Mouse (Mus musculus) ES-E14 (cell line): ENCODE results near the gene Myo1b. TPM values are rescaled to one million over a fixed set of nuclear protein-coding genes. Genes with fewer than 3 reads are reported as not detected.

Experiments used
- DNase-seq: peaks from one replicate; pipeline ENCODE4 v3.0.0-alpha.2; 2013; ENCODE audit warnings: low read depth, low spot score
- H3K27ac ChIP-seq: 2 replicates; pipeline ENCODE4 v1.5.1; 2012; ENCODE audit warnings: low read depth, mild to moderate bottlenecking, low read length, moderate library complexity, mixed read lengths; ENCODE audit not compliant: poor library complexity, insufficient read depth, severe bottlenecking
- H3K36me3 ChIP-seq: 2 replicates; pipeline ENCODE4 v1.6.1; 2012; ENCODE audit warnings: mild to moderate bottlenecking, low read length, moderate library complexity, mixed read lengths; ENCODE audit not compliant: control insufficient read depth, poor library complexity, insufficient read depth, severe bottlenecking
- H3K4me1 ChIP-seq, 2 experiments: fragments of 150-350 bp in 1 of 2; sonication (generic) in 1 of 2; 2 replicates each; pipeline ENCODE4 v1.6.1; 2012; ENCODE audit warnings: low read length in 2 of 2, mild to moderate bottlenecking in 1 of 2, mixed read lengths in 1 of 2; ENCODE audit not compliant: control insufficient read depth in 2 of 2, insufficient read depth in 2 of 2, poor library complexity in 1 of 2
- H3K4me3 ChIP-seq, 2 experiments: fragments of 150-350 bp in 1 of 2; sonication (generic) in 1 of 2; 2 replicates each; pipeline ENCODE4 v1.5.1; 2012; ENCODE audit warnings: low read length in 2 of 2, low read depth in 1 of 2, mild to moderate bottlenecking in 1 of 2, mixed read lengths in 1 of 2; ENCODE audit not compliant: insufficient read depth in 1 of 2, poor library complexity in 1 of 2, severe bottlenecking in 1 of 2
- H3K9ac ChIP-seq: 2 replicates; pipeline ENCODE4 v1.6.1; 2012; ENCODE audit warnings: low read depth, mild to moderate bottlenecking, low read length, mixed read lengths; ENCODE audit not compliant: poor library complexity, insufficient read depth, severe bottlenecking
- H3K9me3 ChIP-seq: fragments of 150-350 bp; sonication (generic); 2 replicates; pipeline ENCODE4 v1.6.1; 2012; ENCODE audit warnings: low read depth, mild to moderate bottlenecking, low read length; ENCODE audit not compliant: control insufficient read depth, insufficient read depth
- CHD2 ChIP-seq: IDR thresholded peaks from 2 replicates; pipeline ENCODE4 v1.6.1; 2014; ENCODE audit warnings: mild to moderate bottlenecking, low read depth, low read length, inconsistent platforms
- HCFC1 ChIP-seq: IDR thresholded peaks from 2 replicates; pipeline ENCODE4 v1.6.1; 2012; ENCODE audit warnings: low read length, inconsistent platforms, borderline replicate concordance; ENCODE audit not compliant: insufficient read depth
- MAFK ChIP-seq: IDR thresholded peaks from 2 replicates; pipeline ENCODE4 v1.6.1; 2014; ENCODE audit warnings: mild to moderate bottlenecking, low read depth, low read length, inconsistent platforms; ENCODE audit not compliant: insufficient read depth
- ZC3H11A ChIP-seq: IDR thresholded peaks from 2 replicates; pipeline ENCODE4 v1.6.1; 2012; ENCODE audit warnings: low read depth, mild to moderate bottlenecking, inconsistent platforms, low read length, borderline replicate concordance
- ZNF384 ChIP-seq: IDR thresholded peaks from 2 replicates; pipeline ENCODE4 v1.6.1; 2012; ENCODE audit warnings: low read depth, low read length, inconsistent platforms
- in situ Hi-C, 2 experiments: fragments of 600-800 bp; cut with MboI; formaldehyde crosslinking; loops; one replicate each; pipeline ENCODE4 v1.15.1; 2025; ENCODE audit warnings: low sequenced_read_pairs in 2 of 2, inconsistent platforms in 1 of 2; ENCODE audit not compliant: unreplicated experiment in 2 of 2
- total RNA-seq: library from RNA; depleted of rRNA; stranded (reverse); fragments of 300-350 nt; gene quantifications from 2 replicates; pipeline ENCODE4 v1.2.3, GENCODE M21; 2012

Myo1b gene
- total RNA-seq, 1 experiment, result 26.0 TPM

DNA sequence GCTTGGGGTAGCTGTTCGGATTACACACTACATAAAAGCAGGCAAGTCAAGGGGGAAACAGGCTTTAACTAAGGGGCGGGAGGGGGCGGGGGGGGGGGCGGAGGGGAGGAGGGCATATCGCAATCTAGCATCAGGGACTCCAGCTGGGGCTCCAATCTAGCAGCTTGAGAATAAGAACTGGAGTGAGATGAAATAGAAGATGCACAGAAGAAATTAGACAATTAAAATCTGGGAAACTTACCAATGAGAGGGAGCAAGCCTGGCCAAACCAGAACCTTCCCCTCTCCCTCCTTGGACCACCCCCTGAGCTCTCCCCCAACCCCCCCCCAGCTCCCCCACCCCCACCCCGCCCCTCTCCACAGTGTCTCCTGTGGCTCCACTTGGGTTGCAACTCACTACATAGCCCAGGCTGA lies 18.7 kb downstream of the Myo1b start:
- in situ Hi-C loops, result no loop called here
- DNase-seq, result no peak
- H3K9ac ChIP-seq, result no peak overlapping the region
- no peak overlapping the region for H3K27ac ChIP-seq
- no peaks in the 10 kb centered on the region for H3K9me3 ChIP-seq
- no peaks in the 10 kb centered on the region for H3K36me3 ChIP-seq
- peaks cover 0 to 4% of the 10 kb centered on the region in 2 experiments; a peak in 2 of 4 replicates for H3K4me1 ChIP-seq
- TF ChIP-seq ZNF384, result no peak
- no peak for TF ChIP-seq CHD2
- no peak for TF ChIP-seq ZC3H11A
- no peak for TF ChIP-seq MAFK
- no peak for TF ChIP-seq HCFC1
- H3K4me3 ChIP-seq, result no peak overlapping the region

- in situ Hi-C loops, result no loop called here
Measured at GRCm38 (mm10) chr1:51895961-51896360, 19.9 kb downstream of the Myo1b start.

GRCm38 (mm10) chr1:51894721-51895120 lies 21.1 kb downstream of the Myo1b start:
- Histone ChIP-seq H3K36me3 (no peaks in the 10 kb centered on the region), H3K27ac (no peak overlapping the region), H3K9ac (no peak overlapping the region), H3K4me1 (peaks cover 0 to 4% of the 10 kb centered on the region in 2 experiments; a peak in 2 of 4 replicates), H3K9me3 (no peaks in the 10 kb centered on the region), H3K4me3 (no peak overlapping the region)
- in situ Hi-C loops, result no loop called here
- DNase-seq, result no peak
- TF ChIP-seq ZNF384, result no peak

More at GRCm38 (mm10) chr1:51895961-51896360, 19.9 kb downstream of the Myo1b start:
- no peak for DNase-seq
- TF ChIP-seq MAFK (no peak), ZC3H11A (no peak), HCFC1 (no peak), CHD2 (no peak), ZNF384 (no peak)
- Histone ChIP-seq H3K27ac (no peak overlapping the region), H3K9ac (no peak overlapping the region), H3K4me3 (no peak overlapping the region), H3K4me1 (peaks cover 0 to 4% of the 10 kb centered on the region in 2 experiments; a peak in 2 of 4 replicates), H3K36me3 (no peaks in the 10 kb centered on the region), H3K9me3 (no peaks in the 10 kb centered on the region)

- Histone ChIP-seq H3K36me3 (no peaks in the 10 kb centered on the region), H3K4me1 (peaks cover 0 to 4% of the 10 kb centered on the region in 2 experiments; a peak in 2 of 4 replicates), H3K9ac (no peak overlapping the region), H3K4me3 (no peak overlapping the region), H3K27ac (no peak overlapping the region), H3K9me3 (no peaks in the 10 kb centered on the region)
- no peak for DNase-seq
- no peak for TF ChIP-seq ZC3H11A
- no peak for TF ChIP-seq HCFC1
- no peak for TF ChIP-seq CHD2
- no peak for TF ChIP-seq MAFK
- TF ChIP-seq ZNF384, result no peak
- in situ Hi-C loops, result no loop called here
Measured at GRCm38 (mm10) chr1:51893521-51894355, 22.1 kb downstream of the Myo1b start.

- no peak for DNase-seq
- TF ChIP-seq HCFC1 (no peak), MAFK (no peak)
- H3K9me3 ChIP-seq, result no peaks in the 10 kb centered on the region
- H3K4me3 ChIP-seq, result no peak overlapping the region
- peaks cover 0 to 4% of the 10 kb centered on the region in 2 experiments; a peak in 1 of 4 replicates for H3K4me1 ChIP-seq
- H3K27ac ChIP-seq, result no peak overlapping the region
- in situ Hi-C loops, result no loop called here
- no peak overlapping the region for H3K9ac ChIP-seq
- no peaks in the 10 kb centered on the region for H3K36me3 ChIP-seq
Measured at GRCm38 (mm10) chr1:51892005-51892404, 23.9 kb downstream of the Myo1b start.
